Mouse (Mus musculus) mammary gland, adult 2 months (tissue): ENCODE results near the gene Pianp. TPM values are rescaled to one million over a fixed set of nuclear protein-coding genes. Genes with fewer than 3 reads are reported as not detected.

ENCODE experiments used
- polyA plus RNA-seq: library from polyadenylated mRNA; depleted of rRNA; stranded (reverse); fragments of >200 nt; gene quantifications from 2 replicates; pipeline ENCODE4 v1.2.3, GENCODE M21; 2012; ENCODE audit warnings: low replicate concordance; rRNA removed

Pianp gene
- 5.0 and 7.7 TPM in 2 replicates for polyA plus RNA-seq

GRCm38 (mm10) chr6:124996551-124997501, at the start of gene Pianp:
Gene Pianp (plus strand): TSS chr6:124996694.

GRCm38 (mm10) chr6:124965088-124965719, 31.3 kb upstream of the Pianp start, which contains the start of gene Cops7a:
Gene Cops7a (minus strand): TSS chr6:124965538.

GRCm38 (mm10) chr6:125009129-125009180, 12.5 kb downstream of the Pianp start, which contains the start of gene Zfp384:
Gene Zfp384 (plus strand): TSS chr6:125009145.

GRCm38 (mm10) chr6:125039533-125040153, 43.1 kb downstream of the Pianp start, which contains the start of gene Ing4:
Gene Ing4 (plus strand): TSS chr6:125039760.

GRCm38 (mm10) chr6:125049678-125050077, 53.2 kb downstream of the Pianp start, which contains the start of gene Acrbp:
Gene Acrbp (plus strand): TSS chr6:125049689.

Other genes with a start within 250 kb of the Pianp start
- gene Gm45234, start 240.7 kb upstream of the Pianp start, polyA plus RNA-seq = not detected in 2 replicates
- gene Atn1, start 240.2 kb upstream of the Pianp start, polyA plus RNA-seq = 25.6 and 59.6 TPM in 2 replicates
- gene Eno2, start 227.0 kb upstream of the Pianp start, polyA plus RNA-seq = 11.8 and 17.7 TPM in 2 replicates
- gene Lrrc23, start 217.0 kb upstream of the Pianp start, polyA plus RNA-seq = 0.76 and 1.5 TPM in 2 replicates
- gene Spsb2, start 188.0 kb upstream of the Pianp start, polyA plus RNA-seq = 16.4 and 26.4 TPM in 2 replicates
- gene Tpi1, start 182.4 kb upstream of the Pianp start, polyA plus RNA-seq = 313 and 1,090 TPM in 2 replicates
- 84.8 and 98.1 TPM in 2 replicates for gene Usp5, start 167.2 kb upstream of the Pianp start, polyA plus RNA-seq
- gene Cdca3, start 167.1 kb upstream of the Pianp start, polyA plus RNA-seq = 7.1 and 9.3 TPM in 2 replicates
- 0.55 TPM in 1 of 2 replicates, not detected in the other for gene Gnb3, start 156.4 kb upstream of the Pianp start, polyA plus RNA-seq
- gene P3h3, start 138.9 kb upstream of the Pianp start, polyA plus RNA-seq = 29.1 and 38.5 TPM in 2 replicates
- gene Gpr162, start 132.7 kb upstream of the Pianp start, polyA plus RNA-seq = 1.3 and 2.7 TPM in 2 replicates
- 25.7 and 33.5 TPM in 2 replicates for gene Cd4, start 108.5 kb upstream of the Pianp start, polyA plus RNA-seq
- gene Lag3, start 85.0 kb upstream of the Pianp start, polyA plus RNA-seq = 9.6 and 17.2 TPM in 2 replicates
- 1,592 and 1,640 TPM in 2 replicates for gene Ptms, start 76.6 kb upstream of the Pianp start, polyA plus RNA-seq
- 328 and 380 TPM in 2 replicates for gene Mlf2, start 65.3 kb upstream of the Pianp start, polyA plus RNA-seq
- 176 and 323 TPM in 2 replicates for gene Cops7a, start 31.2 kb upstream of the Pianp start, polyA plus RNA-seq
- 61.5 and 67.0 TPM in 2 replicates for gene Zfp384, start 12.5 kb downstream of the Pianp start, polyA plus RNA-seq
- 37.4 and 67.5 TPM in 2 replicates for gene Ing4, start 43.1 kb downstream of the Pianp start, polyA plus RNA-seq
- gene Acrbp, start 53.0 kb downstream of the Pianp start, polyA plus RNA-seq = 29.9 and 38.8 TPM in 2 replicates
- gene Lpar5, start 71.2 kb downstream of the Pianp start, polyA plus RNA-seq = 26.4 and 31.1 TPM in 2 replicates
- 30.4 and 134 TPM in 2 replicates for gene Chd4, start 99.3 kb downstream of the Pianp start, polyA plus RNA-seq
- gene Nop2, start 135.2 kb downstream of the Pianp start, polyA plus RNA-seq = 15.3 and 15.5 TPM in 2 replicates
- 32.1 and 52.1 TPM in 2 replicates for gene Iffo1, start 148.5 kb downstream of the Pianp start, polyA plus RNA-seq
- 3,410 and 6,480 TPM in 2 replicates for gene Gapdh, start 169.8 kb downstream of the Pianp start, polyA plus RNA-seq
- 39.1 and 40.1 TPM in 2 replicates for gene Ncapd2, start 195.0 kb downstream of the Pianp start, polyA plus RNA-seq
- 46.4 and 62.9 TPM in 2 replicates for gene Mrpl51, start 195.1 kb downstream of the Pianp start, polyA plus RNA-seq
- 28.7 and 36.3 TPM in 2 replicates for gene Vamp1, start 218.9 kb downstream of the Pianp start, polyA plus RNA-seq
- 26.1 and 32.6 TPM in 2 replicates for gene Tapbpl, start 235.2 kb downstream of the Pianp start, polyA plus RNA-seq
- gene Cd27, start 240.3 kb downstream of the Pianp start, polyA plus RNA-seq = 61.3 and 95.2 TPM in 2 replicates